Mouse (Mus musculus): ENCODE data around the gene Micu1. TPM values are rescaled to one million over a fixed set of nuclear protein-coding genes. Genes with fewer than 3 reads are reported as not detected.

The Micu1 gene
- polyA plus RNA-seq, 1 experiment: 41.8 TPM

DNA sequence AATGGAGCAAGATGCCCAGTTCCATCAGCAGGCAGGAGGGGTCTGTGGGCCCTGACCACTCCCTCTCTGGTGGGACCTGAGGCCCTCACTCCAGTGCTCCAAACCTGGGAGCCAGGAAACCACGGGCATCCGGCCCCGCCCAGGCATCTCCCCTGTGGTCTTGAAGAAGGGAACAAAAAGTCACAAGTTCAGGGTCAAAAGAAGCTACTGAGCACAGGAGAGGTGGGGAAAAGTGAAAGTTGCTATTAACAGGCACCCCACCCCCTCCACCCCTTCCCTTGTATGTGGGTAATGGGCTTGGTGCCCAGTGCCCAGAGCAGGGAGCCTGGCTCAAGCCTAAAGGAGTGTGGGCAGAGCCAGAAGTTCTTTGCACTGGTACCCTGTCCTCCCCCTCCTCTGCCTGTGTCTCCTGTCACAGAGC, 194.6 kb downstream of the Micu1 start:
- no peak overlapping the region for H3K4me3 ChIP-seq (ENCODE audit: insufficient read depth, low read depth, low read length)
- H3K27ac ChIP-seq (replicated peaks; ENCODE audit: low read depth, low read length): peak overlapping the region; percentile 71
- H3K4me1 ChIP-seq (ENCODE audit: control insufficient read depth, insufficient read depth, insufficient read length, low read length): peaks cover 22% of the 10 kb centered on the region

DNA sequence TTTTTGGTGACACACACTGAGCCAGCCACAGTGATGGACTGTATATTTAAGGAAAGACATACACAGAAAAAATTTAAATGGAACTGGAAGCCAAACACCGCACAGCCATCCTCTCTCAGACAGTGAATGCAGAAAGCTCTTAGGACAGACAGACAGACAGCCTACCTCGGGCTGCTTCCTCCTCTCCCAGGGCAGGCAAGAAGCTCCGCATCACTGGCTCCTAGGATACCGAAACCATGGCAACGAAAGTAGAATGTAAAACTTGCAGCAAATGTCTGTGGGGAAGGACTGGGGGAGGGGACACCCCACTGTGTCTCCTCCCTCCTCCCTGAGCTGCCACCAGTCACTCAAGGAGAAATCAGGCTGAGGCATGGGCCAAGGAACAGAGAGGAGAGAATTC, 195.2 kb downstream of the Micu1 start:
- H3K4me3 ChIP-seq (ENCODE audit: insufficient read depth, low read depth, low read length): no peak overlapping the region
- peak overlapping the region; percentile 71 for H3K27ac ChIP-seq (replicated peaks; ENCODE audit: low read depth, low read length)
- H3K4me1 ChIP-seq (ENCODE audit: control insufficient read depth, insufficient read depth, insufficient read length, low read length): peaks cover 22% of the 10 kb centered on the region

DNA sequence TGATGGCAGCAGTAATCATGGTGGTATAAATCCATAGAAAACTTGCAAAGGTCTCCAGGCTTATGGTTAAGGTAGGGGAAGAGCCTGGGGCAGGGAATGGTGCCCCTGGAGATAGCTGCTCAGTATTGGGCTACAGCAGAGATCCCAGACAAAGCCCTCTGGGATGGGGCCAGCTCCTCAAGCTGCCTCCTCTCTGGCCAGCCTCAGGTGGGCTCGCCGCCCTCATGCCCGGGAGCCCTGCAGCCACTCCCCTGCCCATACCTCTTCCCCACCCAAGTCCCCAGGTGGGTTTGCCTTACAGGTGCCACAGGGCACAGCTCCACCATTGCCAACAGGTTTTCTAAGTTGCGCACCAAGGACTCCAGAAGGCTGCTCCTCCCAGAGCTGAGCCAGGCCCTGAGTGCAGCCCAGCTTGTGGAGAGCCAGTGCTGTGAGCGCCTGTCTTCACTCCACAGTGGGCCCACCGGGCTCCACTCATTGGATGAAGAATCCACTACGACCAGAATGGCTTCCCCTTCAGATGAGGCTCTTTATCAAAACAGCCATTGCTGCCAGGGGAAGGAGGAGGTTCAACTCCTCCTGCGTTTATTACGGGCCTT, 196.0 kb downstream of the Micu1 start:
- peaks cover 29% of the 10 kb centered on the region for H3K4me1 ChIP-seq (ENCODE audit: control insufficient read depth, insufficient read depth, insufficient read length, low read length)
- peak overlapping the region; percentile 31; the same call in 1 of the 2 replicates for H3K27ac ChIP-seq (replicated peaks; ENCODE audit: low read depth, low read length)
- H3K4me3 ChIP-seq (ENCODE audit: insufficient read depth, low read depth, low read length): no peak overlapping the region

DNA sequence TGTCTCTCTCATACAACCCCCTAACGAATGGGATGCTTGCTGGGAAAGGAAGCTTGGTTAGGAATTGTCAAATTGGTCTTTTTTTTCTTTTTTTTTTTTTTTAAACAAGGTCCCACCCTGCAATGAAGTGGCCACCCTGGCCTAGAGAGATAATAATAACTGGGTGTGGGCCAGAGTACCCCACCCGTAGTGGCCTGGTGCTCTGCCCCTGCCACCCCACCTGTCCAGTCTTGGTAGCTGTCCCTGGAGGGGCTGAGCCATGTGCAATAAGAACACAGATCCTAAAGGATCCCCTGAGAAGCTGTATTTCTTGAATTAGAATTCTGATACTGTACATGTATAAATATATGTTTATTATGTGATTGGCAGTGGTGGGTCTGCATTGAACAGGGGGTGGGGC, 196.7 kb downstream of the Micu1 start:
- peaks cover 32% of the 10 kb centered on the region for H3K4me1 ChIP-seq (ENCODE audit: control insufficient read depth, insufficient read depth, insufficient read length, low read length)
- H3K4me3 ChIP-seq (ENCODE audit: insufficient read depth, low read depth, low read length): no peak overlapping the region
- H3K27ac ChIP-seq (replicated peaks; ENCODE audit: low read depth, low read length): peak overlapping the region; percentile 81

GRCm38 (mm10) chr10:59899341-59900173, 197.3 kb downstream of the Micu1 start:
- H3K4me3 ChIP-seq (ENCODE audit: insufficient read depth, low read depth, low read length): 0 out of 2 replicates have a peak overlapping the region, but pooled peaks have one; percentile 2
- peak overlapping the region; percentile 81 for H3K27ac ChIP-seq (replicated peaks; ENCODE audit: low read depth, low read length)
- peaks cover 32% of the 10 kb centered on the region for H3K4me1 ChIP-seq (ENCODE audit: control insufficient read depth, insufficient read depth, insufficient read length, low read length)

GRCm38 (mm10) chr10:59900174-59900435, 197.8 kb downstream of the Micu1 start:
- peak overlapping the region; percentile 73 for H3K27ac ChIP-seq (replicated peaks; ENCODE audit: low read depth, low read length)
- no peak overlapping the region for H3K4me3 ChIP-seq (ENCODE audit: insufficient read depth, low read depth, low read length)
- peaks cover 32% of the 10 kb centered on the region for H3K4me1 ChIP-seq (ENCODE audit: control insufficient read depth, insufficient read depth, insufficient read length, low read length)

DNA sequence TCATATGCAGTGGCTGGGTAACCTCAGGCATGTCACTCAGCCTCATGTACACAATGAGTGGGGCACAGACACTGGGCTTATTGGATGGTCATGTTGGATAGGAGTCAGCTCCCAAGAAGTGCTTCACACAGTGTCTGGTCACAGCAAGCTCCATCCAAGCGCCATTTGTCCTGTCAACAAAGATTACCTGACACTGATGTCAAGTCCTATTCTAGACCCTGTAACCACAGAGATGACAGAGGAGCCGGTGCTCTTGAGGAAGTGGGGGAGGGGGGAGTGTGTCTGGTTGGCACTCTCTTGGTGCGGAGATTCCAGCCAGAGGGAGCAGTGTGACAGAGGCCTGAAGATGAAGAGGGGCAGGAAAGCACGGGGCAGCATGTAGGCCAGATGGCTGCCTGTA, 198.7 kb downstream of the Micu1 start:
- peaks cover 32% of the 10 kb centered on the region for H3K4me1 ChIP-seq (ENCODE audit: control insufficient read depth, insufficient read depth, insufficient read length, low read length)
- H3K27ac ChIP-seq (replicated peaks; ENCODE audit: low read depth, low read length): no peak overlapping the region
- H3K4me3 ChIP-seq (ENCODE audit: insufficient read depth, low read depth, low read length): no peak overlapping the region

GRCm38 (mm10) chr10:59901463-59901862, 199.2 kb downstream of the Micu1 start:
- Histone ChIP-seq H3K4me1 (ENCODE audit: control insufficient read depth, insufficient read depth, insufficient read length, low read length) (peaks cover 32% of the 10 kb centered on the region), H3K27ac (replicated peaks; ENCODE audit: low read depth, low read length) (no peak overlapping the region), H3K4me3 (ENCODE audit: insufficient read depth, low read depth, low read length) (no peak overlapping the region)

GRCm38 (mm10) chr10:59901986-59902605, 199.8 kb downstream of the Micu1 start:
- Histone ChIP-seq H3K4me1 (ENCODE audit: control insufficient read depth, insufficient read depth, insufficient read length, low read length) (peaks cover 26% of the 10 kb centered on the region), H3K4me3 (ENCODE audit: insufficient read depth, low read depth, low read length) (no peak overlapping the region), H3K27ac (replicated peaks; ENCODE audit: low read depth, low read length) (no peak overlapping the region)

DNA sequence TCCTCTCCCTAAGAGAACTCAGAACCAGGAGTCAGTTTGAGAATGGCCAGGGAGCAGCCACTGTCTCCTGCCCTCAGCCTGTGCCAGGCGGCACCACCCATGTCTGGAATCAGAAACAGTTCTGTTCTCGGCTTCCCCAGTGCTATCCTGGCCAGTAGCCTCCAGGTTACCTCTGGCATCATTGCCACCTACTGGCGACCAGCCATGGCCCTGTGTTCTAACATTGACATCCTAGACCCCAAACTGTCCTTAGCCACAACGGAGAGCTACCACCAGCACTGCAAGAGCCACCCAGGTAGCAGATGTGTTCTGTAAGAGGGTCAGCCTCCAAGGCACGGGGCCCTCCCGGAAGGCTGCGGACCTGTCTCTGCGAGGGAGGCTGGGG, 200.3 kb downstream of the Micu1 start:
- Histone ChIP-seq H3K4me3 (ENCODE audit: insufficient read depth, low read depth, low read length) (no peak overlapping the region), H3K4me1 (ENCODE audit: control insufficient read depth, insufficient read depth, insufficient read length, low read length) (peaks cover 24% of the 10 kb centered on the region), H3K27ac (replicated peaks; ENCODE audit: low read depth, low read length) (no peak overlapping the region)

GRCm38 (mm10) chr10:59903170-59903569, 200.9 kb downstream of the Micu1 start:
- Histone ChIP-seq H3K4me3 (ENCODE audit: insufficient read depth, low read depth, low read length) (no peak overlapping the region), H3K4me1 (ENCODE audit: control insufficient read depth, insufficient read depth, insufficient read length, low read length) (peaks cover 26% of the 10 kb centered on the region), H3K27ac (replicated peaks; ENCODE audit: low read depth, low read length) (no peak overlapping the region)

GRCm38 (mm10) chr10:59907080-59907609, 204.9 kb downstream of the Micu1 start:
- Histone ChIP-seq H3K27ac (replicated peaks; ENCODE audit: low read depth, low read length) (peak overlapping the region; percentile 22; the same call in 1 of the 2 replicates), H3K4me3 (ENCODE audit: insufficient read depth, low read depth, low read length) (no peak overlapping the region), H3K4me1 (ENCODE audit: control insufficient read depth, insufficient read depth, insufficient read length, low read length) (peaks cover 30% of the 10 kb centered on the region)

DNA sequence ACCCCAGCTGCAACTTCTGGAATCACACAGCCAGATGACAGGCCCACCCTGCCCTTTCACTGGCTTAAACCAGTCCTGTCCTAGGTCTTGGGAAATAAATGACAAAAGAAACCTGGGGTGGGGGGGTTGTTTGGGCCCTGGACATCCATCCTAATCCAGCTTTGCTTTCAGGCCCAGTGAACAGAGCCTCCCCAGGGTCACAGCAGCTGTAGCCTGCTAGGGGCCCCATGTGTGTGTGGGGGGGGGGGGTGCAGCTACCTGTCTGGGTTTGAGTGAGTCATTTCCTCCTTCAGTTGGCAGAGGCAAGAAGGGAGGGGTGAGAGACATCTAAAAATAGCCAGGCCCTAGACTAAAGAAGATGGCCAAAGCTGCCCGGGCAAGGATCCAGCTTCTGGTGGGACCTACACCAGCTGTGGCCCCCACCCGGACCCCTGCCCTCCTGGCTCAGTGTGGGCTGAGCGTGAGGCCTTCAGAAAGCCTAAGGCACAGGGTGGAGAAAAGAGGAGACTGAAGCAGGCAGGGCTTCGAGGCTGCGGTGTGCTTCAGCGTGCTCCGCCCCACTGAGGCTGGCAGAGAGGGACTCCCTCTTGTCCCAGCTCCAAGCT, 205.5 kb downstream of the Micu1 start:
- no peak overlapping the region for H3K4me3 ChIP-seq (ENCODE audit: insufficient read depth, low read depth, low read length)
- peak overlapping the region; percentile 80 for H3K27ac ChIP-seq (replicated peaks; ENCODE audit: low read depth, low read length)
- H3K4me1 ChIP-seq (ENCODE audit: control insufficient read depth, insufficient read depth, insufficient read length, low read length): peaks cover 33% of the 10 kb centered on the region

- Histone ChIP-seq H3K27ac (replicated peaks; ENCODE audit: low read depth, low read length) (peak overlapping the region; percentile 84), H3K4me1 (ENCODE audit: control insufficient read depth, insufficient read depth, insufficient read length, low read length) (peaks cover 34% of the 10 kb centered on the region), H3K4me3 (ENCODE audit: insufficient read depth, low read depth, low read length) (no peak overlapping the region)
Observed at GRCm38 (mm10) chr10:59908776-59909315, 206.6 kb downstream of the Micu1 start.

- peaks cover 36% of the 10 kb centered on the region for H3K4me1 ChIP-seq (ENCODE audit: control insufficient read depth, insufficient read depth, insufficient read length, low read length)
- peak overlapping the region; percentile 19 for H3K4me3 ChIP-seq (ENCODE audit: insufficient read depth, low read depth, low read length)
- peak overlapping the region; percentile 82 for H3K27ac ChIP-seq (replicated peaks; ENCODE audit: low read depth, low read length)
Observed at GRCm38 (mm10) chr10:59909357-59909847, 207.1 kb downstream of the Micu1 start.
